13 mouse cellular contexts compared by ENCODE assay signal in genomic region chr1:114673954-114674353, GRCm38 (mm10).
DNase-seq lines count a peak whose midpoint lies in the region; ATAC-seq and TF ChIP-seq lines count a peak whose summit lies in the region.
"Had no signal": no experiment of that assay in that cellular context is flagged by ENCODE, and none has a peak within 500 bp of the region (broad histone marks: within the 10 kb centered on the region; RNA-seq: fewer than 3 reads in every experiment).

No protein-coding gene starts in this region.

- H3K36me3 ChIP-seq in lung, embryonic 14.5 days (ENCODE audit: insufficient read depth) = no peaks in the 10 kb centered on the region
- H3K36me3 ChIP-seq in myocyte (ENCODE audit: control insufficient read depth, insufficient read depth) = no peaks in the 10 kb centered on the region
- H3K36me3 ChIP-seq: liver, embryonic 12.5 days; stomach, embryonic 15.5 days had no signal

- no peaks in the 10 kb centered on the region for H3K27me3 ChIP-seq in lung, embryonic 14.5 days (ENCODE audit: insufficient read depth, low read length)
- no peaks in the 10 kb centered on the region for H3K27me3 ChIP-seq in myocyte (ENCODE audit: control insufficient read depth, insufficient read depth, insufficient read length)
- H3K27me3 ChIP-seq: liver, embryonic 12.5 days; stomach, embryonic 15.5 days had no signal

- DNase-seq in gastrocnemius, adult 2 months = no peak
- DNase-seq in gastrocnemius, postnatal 36 days = no peak
- peak; percentile 61 for DNase-seq in lung, embryonic 14.5 days
- DNase-seq in lung, adult 2 months = no peak
- DNase-seq in fibroblast of lung, adult 2 months (ENCODE audit: low read depth) = peak; percentile 5
- DNase-seq in left cerebral cortex, postnatal 4 days = no peak
- no peak for DNase-seq in right cerebral cortex, postnatal 14 days
- DNase-seq: cerebellum, adult 11 months had no signal

- H3K4me3 ChIP-seq in gastrocnemius, adult 2 months = no peak overlapping the region
- no peak overlapping the region for H3K4me3 ChIP-seq in lung, embryonic 14.5 days (ENCODE audit: low read depth, low read length)
- no peak overlapping the region for H3K4me3 ChIP-seq in lung, adult 2 months (replicated peaks; ENCODE audit: extremely low read depth, low read depth, low read length)
- no peak overlapping the region for H3K4me3 ChIP-seq in myocyte
- H3K4me3 ChIP-seq: liver, embryonic 12.5 days; stomach, embryonic 15.5 days had no signal

- no peak for TF ChIP-seq CTCF in gastrocnemius, adult 2 months (IDR thresholded peaks at IDR 0.05)
- no peak for TF ChIP-seq CTCF in lung, embryonic 14.5 days (IDR thresholded peaks at IDR 0.05; ENCODE audit: low read depth)
- TF ChIP-seq CTCF in lung, adult 2 months (IDR thresholded peaks at IDR 0.05; ENCODE audit: insufficient read depth, low read length) = no peak

- intact Hi-C loops in gastrocnemius, adult 2 months (cut with DNase I) = no loop called here
- intact Hi-C loops in gastrocnemius, postnatal 36 days (cut with DNase I) = no loop called here
- intact Hi-C loops in left cerebral cortex, postnatal 4 days (cut with DNase I) = no loop called here

- no peak overlapping the region for H3K4me2 ChIP-seq in lung, embryonic 14.5 days
- H3K4me2 ChIP-seq in myocyte (ENCODE audit: low read depth) = peak overlapping the region; percentile 69
- H3K4me2 ChIP-seq: liver, embryonic 12.5 days; stomach, embryonic 15.5 days had no signal

- H3K4me1 ChIP-seq in lung, embryonic 14.5 days (ENCODE audit: insufficient read depth) = no peaks in the 10 kb centered on the region
- H3K4me1 ChIP-seq in lung, adult 2 months (ENCODE audit: control insufficient read depth, insufficient read depth, low read length) = no peaks in the 10 kb centered on the region
- H3K4me1 ChIP-seq: liver, embryonic 12.5 days; stomach, embryonic 15.5 days had no signal

- 31% methylated on average over 2 of the region's 2 CpGs for WGBS in lung, embryonic 14.5 days
- 41% methylated on average over 2 of the region's 2 CpGs for WGBS in lung, adult 2 months

- no peak overlapping the region for H3ac ChIP-seq in myocyte (ENCODE audit: control insufficient read depth, insufficient read length)

- H3K9ac ChIP-seq in lung, embryonic 14.5 days = no peak overlapping the region
- H3K9ac ChIP-seq: liver, embryonic 12.5 days; stomach, embryonic 15.5 days had no signal

- no peaks in the 10 kb centered on the region for H3K9me3 ChIP-seq in lung, embryonic 14.5 days (ENCODE audit: low read depth, low read length)
- H3K9me3 ChIP-seq: liver, embryonic 12.5 days; stomach, embryonic 15.5 days had no signal

- H3K79me2 ChIP-seq in myocyte (ENCODE audit: control insufficient read depth, insufficient read depth) = no peaks in the 10 kb centered on the region

- peak; percentile 62; the same call in 1 of the 2 replicates for ATAC-seq in lung, embryonic 14.5 days (ENCODE audit: insufficient read depth)
- ATAC-seq: CD4-positive, CD25-positive, alpha-beta regulatory T cell, adult 4 months; forebrain, embryonic 14.5 days; liver, embryonic 12.5 days had no signal

- no peak for TF ChIP-seq POLR2A in lung, adult 2 months (IDR thresholded peaks at IDR 0.05; ENCODE audit: borderline replicate concordance, extremely low read depth, low read depth, low read length)
- TF ChIP-seq POLR2A in myocyte (IDR thresholded peaks at IDR 0.05; ENCODE audit: insufficient read length, low read depth) = no peak

- peak overlapping the region; percentile 24; the same call in 1 of the 2 replicates for H3K27ac ChIP-seq in gastrocnemius, adult 2 months
- no peak overlapping the region for H3K27ac ChIP-seq in lung, embryonic 14.5 days (ENCODE audit: low read depth)
- H3K27ac ChIP-seq: liver, embryonic 12.5 days; stomach, embryonic 15.5 days had no signal

TF ChIP-seq in myocyte, 11 proteins besides CTCF, POLR2A, EP300 and RAD21:
- TF ChIP-seq TCF12 (IDR thresholded peaks at IDR 0.05; ENCODE audit: insufficient read depth, poor library complexity, severe bottlenecking) = peak; percentile 53
- peak; percentile 64 to 81 (median 66) for TF ChIP-seq MYOD1 (IDR thresholded peaks at IDR 0.05; ENCODE audit: control insufficient read depth in 1 of 3, insufficient read length in 2 of 3, low read depth in 2 of 3)
- no peak for TF ChIP-seq SRF (IDR thresholded peaks at IDR 0.05; ENCODE audit: control insufficient read depth, insufficient read length, low read depth)
- no peak for TF ChIP-seq MAX (IDR thresholded peaks at IDR 0.05; ENCODE audit: low read depth)
- no peak for TF ChIP-seq E2F4 (IDR thresholded peaks at IDR 0.05; ENCODE audit: insufficient read depth)
- TF ChIP-seq REST (IDR thresholded peaks at IDR 0.05; ENCODE audit: insufficient read depth, insufficient read length) = no peak
- TF ChIP-seq CEBPB (IDR thresholded peaks at IDR 0.05; ENCODE audit: insufficient read depth, poor library complexity, severe bottlenecking) = peak; percentile 99
- TF ChIP-seq TCF3 (IDR thresholded peaks at IDR 0.05; ENCODE audit: insufficient read length, low read depth) = peak; percentile 46
- no peak for TF ChIP-seq POLR2AphosphoS2 (IDR thresholded peaks at IDR 0.05; ENCODE audit: insufficient read length, low read depth)
- peak in 2 of 3 experiments; percentile 56 to 87 for TF ChIP-seq MYOG (IDR thresholded peaks at IDR 0.05; ENCODE audit: control insufficient read depth in 1 of 3, insufficient read depth in 1 of 3, insufficient read length in 2 of 3, low read depth in 2 of 3)
- no peak for TF ChIP-seq USF1 (IDR thresholded peaks at IDR 0.05; ENCODE audit: low read depth)

Comparison
In these comparisons a context has a peak if more than half of its experiments do, and no peak if none do; other contexts are left out.
1. DNase-seq: peak in lung, embryonic 14.5 days (single experiment) and fibroblast of lung, adult 2 months (single experiment); none in gastrocnemius, adult 2 months (single experiment), gastrocnemius, postnatal 36 days (0 of 2), lung, adult 2 months (single experiment), left cerebral cortex, postnatal 4 days (single experiment) and right cerebral cortex, postnatal 14 days (single experiment).